In the genomic region with DNA sequence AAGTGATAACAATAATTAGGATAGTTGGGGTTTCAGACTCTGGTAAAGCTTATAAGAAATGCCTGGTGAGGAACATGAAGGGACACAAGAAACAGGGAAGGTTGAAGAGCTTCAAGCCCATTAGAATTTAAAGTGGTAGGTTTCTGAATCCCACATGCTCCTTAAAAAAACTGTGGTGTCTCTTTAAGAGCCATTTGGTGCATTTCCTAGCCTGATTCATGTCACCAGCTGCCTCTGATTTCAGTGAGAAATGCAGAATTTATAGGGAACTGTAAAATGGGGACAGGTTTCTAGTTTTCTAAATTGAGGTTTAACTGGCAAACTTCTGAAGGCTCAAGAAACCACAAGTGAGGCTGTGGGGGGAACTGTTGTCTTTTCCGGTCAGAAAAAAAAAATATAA, we compare ENCODE assay signal across 10 mouse cellular contexts. TPM values are rescaled to one million over a fixed set of nuclear protein-coding genes. Genes with fewer than 3 reads are reported as not detected.
A peak's percentile ranks its signal among the peaks of the same experiment; 100 is the strongest.
DNase-seq lines count a peak whose midpoint lies in the region; ATAC-seq and TF ChIP-seq lines count a peak whose summit lies in the region.
"Had no signal": no experiment of that assay in that cellular context is flagged by ENCODE, and none has a peak within 500 bp of the region (broad histone marks: within the 10 kb centered on the region; RNA-seq: fewer than 3 reads in every experiment).

No protein-coding gene starts in this region.

- H3K27me3 ChIP-seq in kidney, embryonic 14.5 days (ENCODE audit: control insufficient read depth, insufficient read depth, low read length) = no peaks in the 10 kb centered on the region
- H3K27me3 ChIP-seq in kidney, adult 2 months (replicated peaks; ENCODE audit: control insufficient read depth, insufficient read depth, low read length) = no peaks in the 10 kb centered on the region
- H3K27me3 ChIP-seq in embryonic facial prominence, embryonic 13.5 days = peaks cover 4% of the 10 kb centered on the region; the same call in 1 of the 2 replicates
- no peaks in the 10 kb centered on the region for H3K27me3 ChIP-seq in hindbrain, embryonic 16.5 days (replicated peaks; ENCODE audit: control insufficient read depth, insufficient read depth, low read length)
- no peaks in the 10 kb centered on the region for H3K27me3 ChIP-seq in midbrain, embryonic 14.5 days (ENCODE audit: control insufficient read depth, insufficient read depth, low read length)

- no peak for DNase-seq in kidney, adult 2 months
- no peak for DNase-seq in midbrain, embryonic 14.5 days
- DNase-seq in cerebellum, postnatal 10 days = no peak
- DNase-seq in adrenal gland, postnatal 14 days = no peak
- DNase-seq in spleen, postnatal 14 days (ENCODE audit: low spot score in 2 of 2) = no peak
- DNase-seq: kidney, adult 18-20 months had no signal

- no peak for ATAC-seq in kidney, embryonic 14.5 days (ENCODE audit: low FRiP score, low TSS enrichment)
- ATAC-seq in embryonic facial prominence, embryonic 13.5 days (ENCODE audit: insufficient number of reproducible peaks, insufficient read depth, low FRiP score, low TSS enrichment, low read depth) = no peak
- no peak for ATAC-seq in hindbrain, embryonic 16.5 days
- ATAC-seq in midbrain, embryonic 14.5 days (ENCODE audit: low FRiP score, low TSS enrichment) = no peak

- peak overlapping the region; percentile 41 for H3K4me2 ChIP-seq in kidney, embryonic 14.5 days (replicated peaks; ENCODE audit: low read depth, low read length)
- H3K4me2 ChIP-seq in embryonic facial prominence, embryonic 13.5 days = peak overlapping the region; percentile 63
- H3K4me2 ChIP-seq in hindbrain, embryonic 16.5 days (ENCODE audit: low read length) = peak overlapping the region; percentile 56
- H3K4me2 ChIP-seq in midbrain, embryonic 14.5 days (ENCODE audit: low read length) = peak overlapping the region; percentile 76

- peak overlapping the region; percentile 29; the same call in 1 of the 2 replicates for H3K4me3 ChIP-seq in kidney, embryonic 14.5 days (ENCODE audit: low read length)
- no peak overlapping the region for H3K4me3 ChIP-seq in kidney, adult 2 months (ENCODE audit: insufficient read depth, low read depth, low read length)
- H3K4me3 ChIP-seq in embryonic facial prominence, embryonic 13.5 days = peak overlapping the region; percentile 35
- peak overlapping the region; percentile 43 for H3K4me3 ChIP-seq in hindbrain, embryonic 16.5 days (ENCODE audit: low read length)
- peak overlapping the region; percentile 52 for H3K4me3 ChIP-seq in midbrain, embryonic 14.5 days (replicated peaks; ENCODE audit: low read depth, low read length)

- peak overlapping the region; percentile 45; the same call in 1 of the 2 replicates for H3K9ac ChIP-seq in kidney, embryonic 14.5 days (ENCODE audit: low read depth, low read length)
- peak overlapping the region; percentile 63 for H3K9ac ChIP-seq in embryonic facial prominence, embryonic 13.5 days
- peak overlapping the region; percentile 66 for H3K9ac ChIP-seq in hindbrain, embryonic 16.5 days (ENCODE audit: low read depth, low read length)
- peak overlapping the region; percentile 76 for H3K9ac ChIP-seq in midbrain, embryonic 14.5 days (replicated peaks; ENCODE audit: low read length)

- no peaks in the 10 kb centered on the region for H3K36me3 ChIP-seq in kidney, embryonic 14.5 days (ENCODE audit: control insufficient read depth, insufficient read depth, low read length)
- H3K36me3 ChIP-seq in kidney, adult 2 months (ENCODE audit: control insufficient read depth, insufficient read depth, low read length) = no peaks in the 10 kb centered on the region
- H3K36me3 ChIP-seq in embryonic facial prominence, embryonic 13.5 days = no peaks in the 10 kb centered on the region
- H3K36me3 ChIP-seq in hindbrain, embryonic 16.5 days (ENCODE audit: control insufficient read depth, insufficient read depth, low read length) = no peaks in the 10 kb centered on the region
- no peaks in the 10 kb centered on the region for H3K36me3 ChIP-seq in midbrain, embryonic 14.5 days (ENCODE audit: control insufficient read depth, insufficient read depth, low read length)

- H3K27ac ChIP-seq in kidney, embryonic 14.5 days (ENCODE audit: low read depth, low read length) = peak overlapping the region; percentile 78
- no peak overlapping the region for H3K27ac ChIP-seq in kidney, adult 2 months (ENCODE audit: insufficient read depth, low read depth, low read length)
- H3K27ac ChIP-seq in embryonic facial prominence, embryonic 13.5 days = peak overlapping the region; percentile 69; the same call in 1 of the 2 replicates
- peak overlapping the region; percentile 74 for H3K27ac ChIP-seq in hindbrain, embryonic 16.5 days (ENCODE audit: low read depth, low read length)
- peak overlapping the region; percentile 92 for H3K27ac ChIP-seq in midbrain, embryonic 14.5 days (replicated peaks; ENCODE audit: low read depth, low read length)

- WGBS in kidney, embryonic 14.5 days = 9% methylated on average over 1 of the region's 1 CpGs
- WGBS in kidney, adult 2 months = 20% methylated on average over 1 of the region's 1 CpGs
- WGBS in embryonic facial prominence, embryonic 13.5 days = 3% methylated on average over 1 of the region's 1 CpGs
- WGBS in hindbrain, embryonic 16.5 days = 15% methylated on average over 1 of the region's 1 CpGs
- 14% methylated on average over 1 of the region's 1 CpGs for WGBS in midbrain, embryonic 14.5 days

- no peaks in the 10 kb centered on the region for H3K9me3 ChIP-seq in kidney, embryonic 14.5 days (ENCODE audit: control insufficient read depth, low read length)
- H3K9me3 ChIP-seq in embryonic facial prominence, embryonic 13.5 days = no peaks in the 10 kb centered on the region
- H3K9me3 ChIP-seq in hindbrain, embryonic 16.5 days (ENCODE audit: control insufficient read depth, low read length) = no peaks in the 10 kb centered on the region
- H3K9me3 ChIP-seq in midbrain, embryonic 14.5 days (ENCODE audit: control insufficient read depth, low read length) = no peaks in the 10 kb centered on the region

- H3K4me1 ChIP-seq in kidney, embryonic 14.5 days (ENCODE audit: control insufficient read depth, insufficient read depth, low read length) = peaks cover 25% of the 10 kb centered on the region; the same call in 1 of the 2 replicates
- peaks cover 6% of the 10 kb centered on the region; the same call in 1 of the 2 replicates for H3K4me1 ChIP-seq in kidney, adult 2 months (ENCODE audit: control insufficient read depth, insufficient read depth, low read length)
- peaks cover 72% of the 10 kb centered on the region for H3K4me1 ChIP-seq in embryonic facial prominence, embryonic 13.5 days
- H3K4me1 ChIP-seq in hindbrain, embryonic 16.5 days (ENCODE audit: control insufficient read depth, insufficient read depth, low read depth, low read length) = peaks cover 42% of the 10 kb centered on the region
- H3K4me1 ChIP-seq in midbrain, embryonic 14.5 days (ENCODE audit: control insufficient read depth, insufficient read depth, low read length) = peaks cover 49% of the 10 kb centered on the region

- TF ChIP-seq CTCF in kidney, adult 2 months (conservative IDR thresholded peaks at IDR 0.05; ENCODE audit: insufficient read depth, insufficient read length, low read depth, low read length) = no peak

- no peak for TF ChIP-seq POLR2A in kidney, adult 2 months (IDR thresholded peaks at IDR 0.05; ENCODE audit: low read depth, low read length)

RNA-seq across cellular contexts. Expression of gene Rtp4, which starts 0.3 kb away (rescaled TPM):
- 3.9 and 8.5 TPM in 2 replicates for polyA plus RNA-seq in kidney, embryonic 14.5 days (2014; fragmentation: Nextera tagmentation; extraction: Ambion mirVana)
- 14.4 and 21.6 TPM in 2 replicates for polyA plus RNA-seq in kidney, adult 2 months (2012; rRNA removed)
- polyA plus RNA-seq in embryonic facial prominence, embryonic 13.5 days (2015; fragmentation: Nextera tagmentation; extraction: Ambion mirVana) = 4.8 and 6.1 TPM in 2 replicates
- 4.0 and 4.3 TPM in 2 replicates for polyA plus RNA-seq in hindbrain, embryonic 16.5 days (2015; fragmentation: Nextera tagmentation; extraction: Ambion mirVana)
- 3.1 and 7.2 TPM in 2 replicates for polyA plus RNA-seq in midbrain, embryonic 14.5 days (2014; fragmentation: Nextera tagmentation; extraction: Ambion mirVana)
- total RNA-seq in adrenal gland, postnatal 14 days (2021) = 6.3 and 9.2 TPM in 2 replicates
- total RNA-seq: MEL had no signal

RNA-seq across cellular contexts. Expression of gene Masp1, which starts 0.8 kb away (rescaled TPM):
- 5.4 and 7.5 TPM in 2 replicates for polyA plus RNA-seq in kidney, embryonic 14.5 days (2014; fragmentation: Nextera tagmentation; extraction: Ambion mirVana)
- polyA plus RNA-seq in kidney, adult 2 months (2012; rRNA removed) = 2.6 TPM in 2 replicates
- 4.8 and 6.0 TPM in 2 replicates for polyA plus RNA-seq in embryonic facial prominence, embryonic 13.5 days (2015; fragmentation: Nextera tagmentation; extraction: Ambion mirVana)
- polyA plus RNA-seq in hindbrain, embryonic 16.5 days (2015; fragmentation: Nextera tagmentation; extraction: Ambion mirVana) = 28.0 and 29.9 TPM in 2 replicates
- polyA plus RNA-seq in midbrain, embryonic 14.5 days (2014; fragmentation: Nextera tagmentation; extraction: Ambion mirVana) = 31.2 and 38.1 TPM in 2 replicates
- total RNA-seq in adrenal gland, postnatal 14 days (2021) = 69.6 and 71.5 TPM in 2 replicates
- total RNA-seq: MEL had no signal
